Mouse (Mus musculus) left cerebral cortex, adult 8-10 months (tissue): ENCODE results near the gene Gm47996. TPM values are rescaled to one million over a fixed set of nuclear protein-coding genes. Genes with fewer than 3 reads are reported as not detected.
A peak's percentile ranks its signal among the peaks of the same experiment; 100 is the strongest.
"Not testable (repeated sequence)": the region's sequence is repeated elsewhere in the genome, so short reads cannot be mapped to it uniquely, and the experiment has no call there.

Experiments used
- DNase-seq, 2 experiments: peaks; one replicate each; pipeline ENCODE4 v3.0.0; 2022; ENCODE audit warnings: low spot score in 2 of 2
- total RNA-seq, 4 experiments: library from RNA; stranded (reverse); gene quantifications; 2 replicates each; pipeline ENCODE4 v1.2.4; 2022

Gene Gm47996
- total RNA-seq, 4 experiments from 2014 or later: not detected

DNA sequence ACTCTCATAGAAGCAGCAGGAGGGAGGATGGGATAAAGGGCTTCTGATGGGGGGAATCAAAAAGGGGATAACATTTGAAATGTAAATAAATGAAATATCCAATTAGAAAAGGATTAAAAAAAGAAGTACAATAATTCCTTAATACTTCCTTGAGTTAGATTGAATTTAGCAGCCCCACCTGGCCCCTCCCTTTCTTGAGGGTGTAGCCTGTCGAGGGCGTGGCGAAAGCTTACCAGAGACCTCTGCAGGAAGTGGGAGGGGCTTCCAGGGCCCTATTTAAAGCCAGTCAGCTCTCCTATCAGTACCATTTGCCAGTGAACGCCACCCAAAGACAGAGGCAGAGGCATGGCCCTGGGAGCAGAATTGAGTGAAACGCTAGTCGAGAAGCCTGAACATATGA, 6.1 kb upstream of the Gm47996 start, which contains the start of gene 3110040M04Rik:
3110040M04Rik (plus strand) TSS at position 304 of the 400 bp plus-strand sequence.
- not testable (repeated sequence) for DNase-seq

DNA sequence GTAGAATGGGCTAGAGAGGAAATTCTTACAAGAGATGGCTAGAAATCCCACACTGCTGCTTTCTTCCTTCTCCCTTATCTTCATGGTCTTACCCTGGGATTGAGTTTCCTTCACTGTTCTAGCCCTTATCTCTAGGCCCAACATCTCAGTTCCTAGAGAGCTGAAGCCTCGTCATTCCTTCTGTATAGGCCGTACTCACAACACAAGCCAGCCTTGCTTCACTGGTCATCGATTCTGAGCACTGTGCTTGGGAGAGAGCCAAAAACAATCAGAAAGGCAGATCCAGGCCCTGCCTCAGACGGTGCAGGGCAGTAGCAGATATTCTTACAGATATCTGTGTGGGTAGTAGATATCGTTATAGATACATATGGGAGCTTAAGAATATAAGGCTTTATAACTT, 1.4 kb upstream of the Gm47996 start:
- DNase-seq: not testable (repeated sequence)

DNA sequence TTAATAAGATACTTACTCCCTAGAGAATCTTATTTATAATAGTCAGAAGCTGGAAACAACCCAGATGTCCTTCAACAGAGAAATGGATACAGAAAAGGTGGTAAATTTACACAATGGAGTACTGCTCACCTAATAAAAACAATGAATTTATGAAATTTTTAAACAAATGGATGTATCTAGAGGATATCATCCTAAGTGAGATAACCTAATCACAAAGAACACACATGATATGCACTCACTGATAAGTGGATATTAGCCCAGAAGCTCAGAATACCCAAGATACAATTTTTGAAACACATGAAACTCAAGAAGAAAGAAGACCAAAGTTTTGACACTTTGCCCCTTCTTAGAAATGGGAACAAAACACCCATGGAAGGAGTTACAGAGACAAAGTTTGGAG, 987 bp upstream of the Gm47996 start:
- DNase-seq: not testable (repeated sequence)

DNA sequence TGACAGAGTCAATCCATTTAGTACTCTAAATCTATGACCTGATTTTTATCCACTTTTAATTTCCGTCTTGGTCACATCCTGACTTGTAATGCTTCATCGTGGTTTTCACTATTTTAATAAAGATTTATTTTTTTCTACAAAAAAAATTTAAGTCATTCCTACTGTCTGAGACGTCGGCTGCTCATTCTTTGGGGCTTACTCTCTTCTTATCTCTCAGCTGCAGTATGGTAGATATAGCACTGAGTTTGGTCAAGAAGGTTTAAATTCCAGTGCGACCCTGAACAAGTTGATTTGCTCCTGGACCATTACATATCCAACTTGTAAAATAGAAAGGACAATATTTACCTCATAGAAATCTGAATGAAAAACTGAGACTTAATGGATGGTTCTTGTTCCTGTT, 1.7 kb downstream of the Gm47996 start:
- DNase-seq: not testable (repeated sequence)

DNA sequence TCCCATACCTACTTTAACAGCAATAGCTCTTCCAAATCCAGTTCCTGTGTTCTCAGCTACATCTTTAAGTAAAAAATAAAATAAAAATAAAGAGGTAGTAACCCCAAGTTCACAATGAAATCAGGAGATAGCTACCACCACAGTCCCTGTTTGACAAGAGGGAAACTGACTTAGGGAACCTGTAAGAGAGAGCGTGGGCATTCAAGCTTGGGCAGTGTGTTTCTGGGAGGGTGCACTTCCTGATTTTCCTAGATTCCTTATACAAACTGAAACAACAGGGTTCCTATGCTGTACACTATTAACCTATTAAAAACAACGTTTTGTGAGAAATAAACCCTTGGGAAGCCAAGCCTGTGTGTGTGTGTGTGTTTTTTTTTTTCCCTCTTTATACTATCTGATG, 4.9 kb downstream of the Gm47996 start:
- no peak for DNase-seq

DNA sequence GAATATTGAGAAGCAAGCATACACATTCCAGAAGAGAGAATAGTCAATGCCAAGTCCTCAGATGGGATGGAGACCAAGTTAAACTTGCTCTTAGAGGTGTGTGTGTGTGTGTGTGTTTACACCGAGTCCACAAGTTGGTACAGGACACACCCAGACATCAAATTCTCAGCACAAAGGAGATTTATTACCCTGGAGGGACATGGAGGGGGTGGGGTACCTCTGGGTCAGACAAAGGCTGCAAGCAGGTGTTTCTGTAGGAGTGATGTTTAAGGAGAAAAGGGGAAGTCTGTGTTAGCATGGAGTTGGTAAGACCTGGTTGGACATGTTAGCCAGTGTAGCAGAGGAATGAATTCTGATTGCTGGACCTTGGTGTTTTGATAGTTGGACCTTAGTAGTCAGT, 6.1 kb downstream of the Gm47996 start:
- DNase-seq: no peak

DNA sequence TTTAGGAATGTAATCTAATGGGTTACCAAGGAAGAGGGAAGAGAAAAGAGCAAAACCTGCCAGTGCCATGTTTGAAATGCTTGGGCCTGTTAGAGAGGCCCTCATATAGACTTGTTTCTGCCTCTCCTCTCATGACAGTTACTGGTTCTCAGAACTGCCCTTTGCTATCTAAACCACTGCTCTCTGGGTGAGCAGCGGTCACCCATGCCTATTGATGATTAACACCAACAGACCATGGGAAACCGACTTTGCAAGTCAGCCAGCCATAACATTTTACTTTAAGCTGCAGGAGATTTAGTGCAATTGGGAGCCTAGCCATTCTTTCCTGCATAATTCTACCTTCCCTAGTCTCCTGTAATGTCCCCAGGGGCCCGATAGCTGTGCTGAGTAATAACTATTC, 6.5 kb downstream of the Gm47996 start:
- DNase-seq: no peak

DNA sequence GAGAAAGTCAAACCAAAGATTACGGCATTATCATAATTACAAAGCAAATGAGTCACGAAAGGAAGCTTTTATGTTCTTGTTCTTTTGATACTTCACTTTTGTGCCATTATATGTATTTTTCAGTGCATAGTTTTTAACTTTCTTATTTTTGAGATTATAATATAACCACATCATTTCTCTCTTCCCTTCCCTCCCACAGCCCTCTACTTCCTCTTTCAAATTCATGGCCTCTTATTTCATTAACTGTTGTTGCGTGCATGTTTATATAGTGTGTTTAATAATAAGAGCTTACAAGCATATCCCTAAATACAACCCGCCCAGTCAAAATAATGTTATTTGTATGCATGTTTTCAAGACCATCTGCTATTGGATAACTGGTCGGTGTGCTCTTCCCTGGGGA, 9.1 kb downstream of the Gm47996 start:
- DNase-seq: no peak

DNA sequence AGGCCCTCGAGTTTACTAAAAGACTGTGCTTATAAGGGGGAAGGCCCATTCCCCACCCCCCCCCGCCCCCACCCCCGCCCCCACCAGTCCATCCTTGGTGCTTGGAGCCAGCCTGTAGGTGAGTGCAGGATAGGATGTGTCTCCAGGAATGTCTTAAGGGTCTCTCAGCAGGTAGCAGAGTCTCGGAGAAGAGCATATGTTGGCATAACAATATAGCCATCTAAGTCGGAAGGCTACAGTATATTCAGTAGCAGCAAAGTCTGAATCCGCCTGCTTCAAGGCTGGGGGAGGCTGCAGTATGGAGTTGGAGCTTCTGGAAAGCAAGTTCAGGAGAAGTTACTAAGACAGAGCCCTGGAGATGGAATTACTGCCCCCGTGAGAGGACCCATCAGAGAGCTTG, 10.2 kb downstream of the Gm47996 start:
- DNase-seq: no peak

DNA sequence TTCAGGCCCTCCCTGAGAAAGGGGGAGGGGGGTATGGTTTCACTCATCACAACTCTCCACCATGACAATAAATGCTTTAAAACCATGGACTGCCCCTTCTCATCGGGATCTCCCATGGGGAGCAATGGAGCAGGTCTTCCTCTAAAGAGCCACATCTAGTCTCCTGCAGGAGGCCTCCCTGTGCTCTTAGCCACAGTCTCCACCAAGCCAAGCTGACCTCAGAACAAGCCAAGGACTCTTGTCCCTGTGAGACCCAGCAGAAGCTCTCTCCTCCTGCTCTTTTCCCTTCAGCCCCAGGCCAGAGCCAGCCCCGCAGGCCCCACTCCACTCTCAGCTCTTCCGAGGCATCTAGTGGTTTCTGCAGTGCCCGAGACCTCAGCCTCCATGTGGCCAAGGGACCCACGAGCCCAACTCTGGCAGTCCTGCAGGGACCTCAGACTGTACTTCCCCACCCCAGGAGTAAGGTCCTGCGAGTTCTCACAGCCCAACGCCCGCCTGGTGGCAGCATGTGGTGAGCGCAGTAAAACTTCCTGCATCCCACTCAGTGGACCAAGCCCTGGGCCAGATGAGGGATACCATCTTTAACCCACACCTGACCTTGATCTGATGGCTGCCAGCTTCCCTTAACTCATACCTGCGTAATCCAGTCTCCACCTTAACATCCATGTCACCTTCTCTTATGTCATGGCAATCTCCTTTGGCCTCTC, 12.8 kb downstream of the Gm47996 start:
- DNase-seq: no peak

DNA sequence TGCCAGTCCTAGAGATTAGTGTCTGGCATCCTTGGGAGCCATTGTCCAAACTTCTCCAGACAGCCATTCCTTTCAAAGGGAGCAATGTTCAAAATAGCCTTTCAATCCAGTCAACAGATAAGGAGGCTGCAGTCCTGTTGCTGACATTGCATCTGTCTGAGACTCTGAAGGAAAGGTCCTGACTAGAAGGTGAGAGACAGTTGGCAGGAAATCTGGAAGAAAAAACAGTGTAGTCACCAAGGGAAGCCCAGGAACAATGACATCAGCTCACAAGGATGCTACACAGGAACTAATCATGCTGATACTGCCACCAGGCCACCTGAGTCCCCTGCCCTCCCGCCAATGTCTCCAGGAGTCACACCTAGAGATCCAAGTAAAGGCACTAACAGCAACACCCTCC, 13.4 kb downstream of the Gm47996 start:
- DNase-seq: no peak

DNA sequence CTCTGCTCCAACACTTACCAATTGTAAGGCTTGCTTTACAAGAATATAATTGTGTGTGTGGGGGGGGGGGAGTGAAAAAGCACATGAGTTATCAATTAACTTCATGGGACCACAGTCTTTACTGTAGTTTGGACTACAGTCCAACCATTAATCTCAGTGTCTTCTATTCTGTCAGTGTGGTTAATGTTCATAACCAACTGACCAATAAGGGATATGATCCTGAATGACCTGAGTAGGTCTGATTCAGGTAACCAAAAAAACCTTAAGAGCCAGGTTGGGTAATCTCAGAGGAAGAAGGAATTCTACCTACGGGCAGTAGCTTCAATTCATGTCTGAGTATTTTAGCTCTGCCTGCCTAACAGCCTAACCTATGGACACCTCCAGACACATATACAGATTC, 14.6 kb downstream of the Gm47996 start:
- no peak for DNase-seq

DNA sequence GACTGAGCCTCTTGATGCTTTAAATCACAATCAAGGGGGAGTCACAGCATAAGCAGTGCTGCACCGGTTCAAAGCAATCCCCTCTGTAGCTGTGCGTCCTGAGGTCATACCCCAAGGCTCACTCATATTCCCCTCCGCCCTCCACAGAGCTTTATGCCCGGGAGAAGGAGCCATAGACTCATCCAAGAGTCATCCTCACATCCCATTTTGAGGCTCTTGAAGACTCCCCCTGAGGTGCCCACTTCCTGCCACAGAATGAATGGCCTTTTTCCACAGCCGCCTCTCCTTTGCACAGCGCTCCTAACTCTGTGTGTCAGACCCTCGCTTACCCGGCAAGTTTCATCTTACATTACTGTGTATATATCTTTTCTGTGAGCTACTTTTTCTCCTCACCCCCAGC, 17.6 kb downstream of the Gm47996 start:
- no peak for DNase-seq

DNA sequence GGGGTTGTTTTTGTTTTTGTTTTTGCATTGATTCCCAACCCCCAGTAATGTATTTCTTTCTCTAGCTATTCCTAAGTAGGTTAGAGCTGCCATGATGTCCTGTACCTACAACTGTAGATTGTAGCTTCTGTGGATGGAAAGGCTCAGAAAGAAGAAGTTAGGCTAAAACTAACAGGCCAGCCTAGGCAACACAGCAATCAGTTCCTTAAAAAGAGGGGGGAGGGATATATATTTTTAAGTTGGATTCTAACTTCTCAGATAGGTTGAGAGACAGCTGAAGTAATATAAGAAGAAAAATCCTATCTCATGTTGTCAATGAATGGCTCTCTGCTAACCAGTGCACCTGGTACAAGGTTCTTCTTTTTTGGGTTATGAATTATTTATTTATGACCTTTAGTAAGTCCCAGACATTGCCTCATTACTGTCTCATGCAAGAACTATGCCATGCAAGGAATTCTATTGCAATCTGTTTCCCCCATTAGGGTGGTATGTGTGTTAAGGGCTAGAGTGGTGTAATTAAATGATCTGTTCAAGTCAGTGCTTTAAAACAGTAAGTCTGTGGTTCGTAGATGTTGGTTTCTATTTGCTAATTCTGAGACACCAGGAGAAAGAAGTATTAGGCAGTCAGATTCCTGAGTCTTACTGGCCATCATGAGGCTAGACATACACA, 18.5 kb downstream of the Gm47996 start:
- DNase-seq: no peak

DNA sequence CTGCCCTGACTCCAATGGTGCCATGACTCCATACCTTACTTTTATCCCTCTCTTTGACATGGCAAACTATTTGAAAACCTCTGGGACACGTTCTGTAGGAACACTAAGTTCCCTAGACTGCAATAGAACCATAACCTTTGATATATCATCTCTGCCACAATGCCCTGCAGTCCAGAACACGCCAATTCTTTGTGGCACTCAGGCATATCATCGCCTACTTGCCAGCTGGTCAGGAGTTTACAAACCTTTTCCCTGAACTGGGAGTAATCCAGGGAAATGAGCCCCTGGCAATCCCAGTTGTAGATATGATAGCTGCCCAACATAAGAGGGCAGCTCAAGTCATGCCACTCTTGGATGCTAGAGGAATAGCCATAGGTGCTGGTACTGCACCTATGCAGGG, 22.4 kb downstream of the Gm47996 start:
- DNase-seq: no peak

DNA sequence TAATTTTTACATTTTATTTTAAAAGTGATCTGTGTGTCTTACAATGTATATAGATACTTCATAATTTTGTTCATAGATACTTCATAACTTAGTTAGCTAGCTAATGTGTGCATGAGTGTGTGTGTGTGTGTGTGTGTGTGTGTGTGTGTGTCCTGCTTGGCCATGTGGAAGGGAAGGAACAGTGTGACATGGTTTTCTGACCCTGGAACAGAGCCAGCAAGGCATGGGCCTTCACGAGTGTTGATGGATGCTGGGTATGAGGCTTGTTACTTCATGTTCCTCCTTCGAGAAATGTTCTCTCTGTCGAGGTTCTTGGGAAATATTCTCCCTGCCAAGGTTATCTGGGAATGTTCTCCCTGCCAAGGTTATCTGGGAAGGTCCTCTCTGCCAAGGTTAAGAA, 23.8 kb downstream of the Gm47996 start:
- no peak for DNase-seq

DNA sequence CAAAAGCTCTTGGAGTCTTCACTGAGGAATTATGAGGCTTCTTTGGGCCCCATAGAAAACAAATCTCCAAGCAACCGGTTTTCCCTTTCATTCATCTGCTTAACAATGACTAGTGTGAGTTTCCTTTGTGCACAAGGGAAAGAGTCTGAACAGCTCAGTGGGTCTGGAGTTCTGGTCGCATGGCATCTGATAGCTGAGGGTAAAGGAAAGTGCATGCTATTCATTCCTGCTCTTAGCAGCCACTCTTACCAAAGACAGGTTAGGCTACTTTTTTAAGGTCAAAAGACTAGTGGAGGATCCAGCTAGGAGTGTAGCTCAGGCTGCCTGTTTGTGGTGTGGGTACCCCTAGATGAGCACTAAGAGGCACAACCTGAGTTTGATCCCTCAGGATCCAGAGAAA, 25.6 kb downstream of the Gm47996 start:
- no peak for DNase-seq

DNA sequence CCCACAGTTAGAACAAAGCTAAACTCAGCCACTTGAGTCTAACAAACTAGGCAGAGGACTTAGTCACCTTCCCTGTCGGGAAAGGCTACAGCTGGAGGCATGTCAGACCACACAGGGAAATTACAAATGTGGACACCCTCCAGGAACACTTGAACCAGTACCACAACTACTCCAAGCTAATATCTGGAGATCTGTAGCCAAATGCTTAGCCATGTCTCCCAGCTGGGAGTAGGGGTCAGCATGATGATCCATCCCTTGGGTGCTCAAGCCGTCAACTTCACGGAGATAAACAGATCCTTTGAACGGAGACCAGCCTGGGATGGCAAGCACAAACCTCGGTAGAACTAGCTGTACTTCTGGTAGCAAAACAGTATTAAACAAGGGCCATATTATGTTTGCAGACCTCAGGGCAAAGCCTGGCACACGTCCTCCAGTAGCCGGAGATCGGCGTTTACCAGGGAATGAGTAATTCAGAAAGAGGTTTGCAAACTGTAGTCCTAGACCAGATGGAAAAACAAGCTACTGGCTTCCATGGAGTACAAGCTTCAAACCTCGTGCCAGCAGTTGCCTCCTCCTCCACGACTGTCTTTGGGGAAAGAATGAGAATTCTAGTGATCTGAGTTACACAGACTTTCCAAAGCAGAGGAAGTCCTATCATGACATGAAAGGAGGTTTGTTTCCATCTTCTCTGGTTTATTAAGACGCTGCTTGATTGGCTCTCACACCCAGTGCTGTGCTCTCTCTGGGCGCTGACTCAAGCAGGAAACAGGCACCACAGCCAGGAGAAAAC, 26.4 kb downstream of the Gm47996 start:
- DNase-seq: peak in 1 of 2 experiments; percentile 13

DNA sequence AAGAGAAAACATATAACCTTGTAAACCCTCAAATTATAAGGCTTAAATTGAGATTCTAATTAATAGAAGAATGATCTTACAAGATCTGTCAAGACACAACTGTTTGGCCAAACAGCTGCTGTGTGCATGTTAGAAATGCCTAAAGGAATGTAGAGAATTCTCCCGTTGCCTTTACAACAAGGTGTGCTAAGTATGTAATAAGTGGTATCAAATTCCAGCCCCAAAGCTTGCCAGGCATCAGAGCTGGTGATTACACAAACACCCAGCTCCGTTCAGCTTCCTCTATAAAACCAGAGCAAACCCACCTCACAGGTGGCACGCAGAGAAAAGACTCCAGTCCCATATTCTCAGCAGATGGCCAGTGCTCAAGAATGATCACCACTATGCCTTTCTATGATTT, 27.8 kb downstream of the Gm47996 start:
- no peak for DNase-seq

DNA sequence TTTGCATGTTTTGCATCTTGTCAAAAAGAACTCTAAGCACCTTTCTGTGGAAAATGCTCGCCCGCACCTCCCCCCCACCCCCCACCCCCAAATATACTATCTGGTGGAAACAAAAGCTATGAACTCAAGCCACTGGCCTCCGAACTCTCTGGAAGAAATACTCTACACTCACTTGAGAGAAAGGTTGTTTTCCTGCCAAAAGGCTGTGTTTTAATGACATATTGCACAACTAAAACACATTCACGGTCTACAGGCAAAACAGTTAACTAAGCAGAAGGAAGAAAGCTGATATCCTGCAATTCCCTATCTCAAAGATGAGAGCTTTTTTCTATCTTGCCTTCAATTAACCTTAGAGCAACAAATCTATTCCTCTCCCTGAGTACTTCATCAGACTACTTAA, 33.4 kb downstream of the Gm47996 start:
- no peak for DNase-seq

DNA sequence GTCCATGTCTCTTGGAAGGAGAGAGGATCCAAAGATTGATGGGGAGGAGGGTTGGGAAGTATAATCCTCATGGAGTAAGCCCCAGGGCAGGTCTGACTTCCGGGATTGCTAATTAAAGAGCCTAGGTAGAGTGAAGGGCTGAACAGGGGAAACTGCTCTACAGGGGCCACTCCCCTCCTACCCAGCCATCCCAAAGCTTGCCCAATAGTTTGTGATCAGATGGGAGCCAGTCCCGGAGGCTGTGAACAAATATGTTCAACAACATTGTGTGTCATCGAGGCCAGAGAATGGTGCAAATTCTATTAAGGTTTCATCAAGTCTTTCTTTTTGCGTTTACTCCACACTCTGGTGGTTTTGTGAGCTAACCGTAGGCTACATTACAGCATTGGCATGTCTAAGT, 34.1 kb downstream of the Gm47996 start:
- DNase-seq: no peak

DNA sequence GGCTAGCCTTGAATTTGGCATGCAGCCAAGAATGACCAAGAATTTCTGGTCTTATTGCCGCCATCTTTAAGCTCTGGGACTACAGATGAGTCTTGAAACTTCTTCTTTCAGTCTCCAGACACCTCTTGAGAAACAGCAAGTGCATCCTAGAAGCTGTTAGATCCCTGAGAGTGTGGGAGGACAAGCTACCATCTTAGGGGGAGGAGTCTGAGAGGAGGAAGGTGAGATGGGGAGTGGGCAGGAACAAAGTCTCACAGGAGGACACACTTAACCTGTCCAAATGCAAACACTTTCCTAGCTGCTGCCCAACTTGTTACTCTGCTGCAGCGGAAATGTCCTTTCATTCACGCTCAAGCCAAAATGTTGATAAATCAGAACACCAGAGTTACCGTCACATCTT, 34.8 kb downstream of the Gm47996 start:
- DNase-seq: no peak
